Mouse (Mus musculus): ENCODE results near the gene Drap1. TPM values are rescaled to one million over a fixed set of nuclear protein-coding genes. Genes with fewer than 3 reads are reported as not detected.

Gene Drap1
- polyA plus RNA-seq, 1 experiment from 2014 or later = 71.5 TPM

- no peak for ATAC-seq
- Histone ChIP-seq H3K4me2 (ENCODE audit: low read depth, low read length) (no peak overlapping the region), H3K27ac (ENCODE audit: low read depth) (no peak overlapping the region), H3K4me1 (ENCODE audit: insufficient read depth) (peaks cover 9% of the 10 kb centered on the region), H3K4me3 (ENCODE audit: low read depth, low read length) (no peak overlapping the region), H3K9me3 (ENCODE audit: low read length) (no peaks in the 10 kb centered on the region), H3K36me3 (replicated peaks; ENCODE audit: insufficient read depth, low read length) (peaks cover 37% of the 10 kb centered on the region), H3K9ac (replicated peaks) (no peak overlapping the region), H3K27me3 (ENCODE audit: insufficient read depth, low read length) (no peaks in the 10 kb centered on the region)
- DNase-seq = no peak
- TF ChIP-seq EP300 (IDR thresholded peaks at IDR 0.05; ENCODE audit: low read depth) = no peak
- 83% methylated on average over 8 of the region's 8 CpGs for WGBS (ENCODE audit: insufficient replicate concordance)
These were observed 40.3 kb upstream of the Drap1 start for GRCm38 (mm10) chr19:5465037-5465436.

DNA sequence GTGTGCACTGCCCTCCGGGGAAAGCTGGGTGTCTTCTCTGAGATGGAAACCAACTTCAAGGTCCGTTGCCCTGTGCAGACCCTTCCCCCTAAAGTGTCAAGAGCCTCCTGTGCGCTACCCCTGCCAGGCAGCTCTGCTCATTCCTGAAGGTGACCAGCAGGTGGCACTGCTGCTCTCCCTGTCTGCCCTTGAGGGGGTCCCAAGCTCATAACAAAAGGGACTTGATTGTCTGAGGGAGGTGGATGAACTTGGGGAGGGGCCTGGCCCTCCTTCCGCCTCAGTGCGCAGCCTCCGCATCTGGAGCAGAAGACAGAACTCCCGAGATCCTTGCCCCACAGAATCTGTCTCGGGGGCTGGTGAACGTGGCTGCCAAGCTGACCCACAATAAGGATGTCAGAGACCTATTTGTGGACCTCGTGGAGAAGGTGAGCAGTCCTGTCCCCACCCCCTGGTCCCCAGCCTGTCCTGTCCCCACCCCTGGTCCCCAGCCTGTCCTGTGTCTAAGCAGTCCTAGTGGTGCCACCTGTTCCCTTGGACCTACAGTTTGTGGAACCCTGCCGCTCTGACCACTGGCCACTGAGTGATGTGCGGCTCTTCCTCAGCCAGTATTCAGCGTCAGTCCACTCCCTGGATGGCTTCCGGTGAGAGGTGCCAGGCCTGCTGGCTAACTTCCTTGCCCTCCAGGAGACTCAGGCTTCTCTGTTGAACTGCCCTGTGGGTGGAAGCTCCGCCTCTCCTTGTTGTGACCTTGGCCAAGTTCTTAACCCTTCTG, 39.2 kb upstream of the Drap1 start:
- ATAC-seq (no peak), DNase-seq (peak; percentile 59)
- Histone ChIP-seq H3K9ac (replicated peaks) (no peak overlapping the region), H3K27ac (ENCODE audit: low read depth) (no peak overlapping the region), H3K36me3 (replicated peaks; ENCODE audit: insufficient read depth, low read length) (peaks cover 37% of the 10 kb centered on the region), H3K9me3 (ENCODE audit: low read length) (no peaks in the 10 kb centered on the region), H3K4me3 (ENCODE audit: low read depth, low read length) (no peak overlapping the region), H3K4me1 (ENCODE audit: insufficient read depth) (peaks cover 12% of the 10 kb centered on the region), H3K27me3 (ENCODE audit: insufficient read depth, low read length) (no peaks in the 10 kb centered on the region), H3K4me2 (ENCODE audit: low read depth, low read length) (no peak overlapping the region)
- WGBS (ENCODE audit: insufficient replicate concordance) = 69% methylated on average over 15 of the region's 15 CpGs
- peak; percentile 87 for TF ChIP-seq CTCF (IDR thresholded peaks at IDR 0.05; ENCODE audit: low read depth)
- TF ChIP-seq EP300 (IDR thresholded peaks at IDR 0.05; ENCODE audit: low read depth) = no peak

DNA sequence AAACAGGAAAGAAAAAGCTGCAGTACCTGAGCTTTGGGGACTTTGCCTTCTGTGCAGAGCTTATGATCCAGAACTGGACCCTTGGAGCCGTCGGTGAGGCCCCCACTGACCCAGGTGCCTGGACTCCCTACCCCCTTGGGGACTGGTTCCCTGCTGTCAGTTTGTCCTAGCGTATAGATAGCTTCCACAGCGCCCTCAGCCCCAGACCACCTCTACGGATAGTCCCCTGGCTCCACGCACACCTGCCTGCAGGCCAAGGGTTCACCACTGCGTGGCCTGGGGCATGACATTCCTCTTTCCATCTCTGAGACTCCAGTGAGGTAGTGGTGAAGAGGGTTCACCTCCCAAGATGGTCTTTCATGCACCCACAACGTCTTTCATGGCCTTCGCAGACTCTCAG, 38.4 kb upstream of the Drap1 start:
- no peak overlapping the region for H3K4me2 ChIP-seq (ENCODE audit: low read depth, low read length)
- WGBS (ENCODE audit: insufficient replicate concordance) = 87% methylated on average over 9 of the region's 9 CpGs
- no peak for TF ChIP-seq EP300 (IDR thresholded peaks at IDR 0.05; ENCODE audit: low read depth)
- TF ChIP-seq CTCF (IDR thresholded peaks at IDR 0.05; ENCODE audit: low read depth) = no peak
- no peak for ATAC-seq
- 0 out of 2 replicates have a peak, but pooled peaks cover 4% of the 10 kb centered on the region for H3K27me3 ChIP-seq (ENCODE audit: insufficient read depth, low read length)
- H3K9ac ChIP-seq (replicated peaks) = no peak overlapping the region
- no peak for DNase-seq
- H3K27ac ChIP-seq (ENCODE audit: low read depth) = no peak overlapping the region
- peaks cover 13% of the 10 kb centered on the region for H3K4me1 ChIP-seq (ENCODE audit: insufficient read depth)
- no peak overlapping the region for H3K4me3 ChIP-seq (ENCODE audit: low read depth, low read length)
- H3K36me3 ChIP-seq (replicated peaks; ENCODE audit: insufficient read depth, low read length) = peaks cover 37% of the 10 kb centered on the region
- no peaks in the 10 kb centered on the region for H3K9me3 ChIP-seq (ENCODE audit: low read length)

GRCm38 (mm10) chr19:5461411-5461810, 36.6 kb upstream of the Drap1 start:
- no peak for ATAC-seq
- H3K27ac ChIP-seq (ENCODE audit: low read depth) = no peak overlapping the region
- peak overlapping the region; percentile 84 for H3K9ac ChIP-seq (replicated peaks)
- no peak for DNase-seq
- H3K36me3 ChIP-seq (replicated peaks; ENCODE audit: insufficient read depth, low read length) = peaks cover 36% of the 10 kb centered on the region
- peak overlapping the region; percentile 96 for H3K4me2 ChIP-seq (ENCODE audit: low read depth, low read length)
- H3K4me1 ChIP-seq (ENCODE audit: insufficient read depth) = peaks cover 29% of the 10 kb centered on the region
- H3K4me3 ChIP-seq (ENCODE audit: low read depth, low read length) = 0 out of 2 replicates have a peak overlapping the region, but pooled peaks have one; percentile 84
- WGBS (ENCODE audit: insufficient replicate concordance) = 86% methylated on average over 6 of the region's 6 CpGs
- TF ChIP-seq CTCF (IDR thresholded peaks at IDR 0.05; ENCODE audit: low read depth) (no peak), EP300 (IDR thresholded peaks at IDR 0.05; ENCODE audit: low read depth) (no peak)
- 0 out of 2 replicates have a peak, but pooled peaks cover 4% of the 10 kb centered on the region for H3K27me3 ChIP-seq (ENCODE audit: insufficient read depth, low read length)
- H3K9me3 ChIP-seq (ENCODE audit: low read length) = no peaks in the 10 kb centered on the region

DNA sequence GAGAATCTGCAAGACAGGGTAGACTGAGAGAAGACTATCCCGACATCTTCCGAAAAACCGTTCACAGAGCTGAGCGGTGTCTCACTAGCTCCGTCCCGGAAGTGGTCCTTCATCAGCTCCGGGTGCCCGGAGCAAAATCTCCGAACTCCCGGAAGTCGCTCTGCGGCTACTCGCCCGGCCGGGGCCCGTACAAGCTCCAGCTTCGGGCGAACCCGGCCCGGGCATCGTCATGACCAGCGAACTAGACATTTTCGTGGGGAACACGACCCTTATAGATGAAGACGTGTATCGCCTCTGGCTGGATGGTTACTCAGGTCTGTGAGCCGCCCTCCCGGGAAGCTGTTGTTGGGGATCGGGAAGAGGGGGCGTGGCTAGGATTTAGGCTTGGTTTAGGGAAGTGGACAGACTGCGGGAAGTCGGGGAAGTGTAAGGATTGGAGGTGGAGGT, 35.7 kb upstream of the Drap1 start, which contains the start of gene Fibp:
Fibp (plus strand) TSS at position 151 of the 447 bp plus-strand sequence.
- ATAC-seq (peak; percentile 82), DNase-seq (peak; percentile 92)
- Histone ChIP-seq H3K9me3 (ENCODE audit: low read length) (no peaks in the 10 kb centered on the region), H3K27me3 (ENCODE audit: insufficient read depth, low read length) (0 out of 2 replicates have a peak, but pooled peaks cover 8% of the 10 kb centered on the region), H3K9ac (replicated peaks) (peak within 1 kb of the TSS; percentile 84), H3K4me2 (ENCODE audit: low read depth, low read length) (peak within 1 kb of the TSS; percentile 96), H3K4me1 (ENCODE audit: insufficient read depth) (peaks cover 34% of the 10 kb centered on the region), H3K36me3 (replicated peaks; ENCODE audit: insufficient read depth, low read length) (peaks cover 28% of the 10 kb centered on the region), H3K4me3 (ENCODE audit: low read depth, low read length) (peak within 1 kb of the TSS; percentile 84), H3K27ac (ENCODE audit: low read depth) (peak within 1 kb of the TSS; percentile 67)
- TF ChIP-seq EP300 (IDR thresholded peaks at IDR 0.05; ENCODE audit: low read depth) = no peak
- WGBS (ENCODE audit: insufficient replicate concordance) = under 1% methylated on average over 32 of the region's 32 CpGs

DNA sequence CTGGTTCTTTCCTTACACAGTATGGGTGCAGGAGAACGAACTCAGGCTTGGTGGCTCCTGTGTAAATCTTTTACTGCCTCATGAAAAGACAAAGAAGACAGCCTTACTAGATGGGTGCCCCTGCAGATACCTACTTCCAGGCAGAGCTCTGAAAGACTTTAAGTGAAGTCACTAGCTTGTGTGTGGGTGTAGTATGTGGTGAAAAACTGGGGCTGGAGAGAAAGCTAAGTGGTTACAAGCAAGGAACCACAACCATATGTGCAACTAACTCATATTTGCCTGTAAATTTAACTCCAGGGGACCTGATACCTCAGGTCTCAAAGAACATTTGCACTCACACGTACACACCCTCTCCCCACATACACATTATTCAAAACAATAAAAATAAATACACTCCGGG, 35.1 kb upstream of the Drap1 start:
- H3K4me3 ChIP-seq (ENCODE audit: low read depth, low read length) = peak overlapping the region; percentile 84
- no peak for ATAC-seq
- peaks cover 23% of the 10 kb centered on the region for H3K36me3 ChIP-seq (replicated peaks; ENCODE audit: insufficient read depth, low read length)
- H3K4me2 ChIP-seq (ENCODE audit: low read depth, low read length) = peak overlapping the region; percentile 96
- WGBS (ENCODE audit: insufficient replicate concordance) = 29% methylated on average over 3 of the region's 3 CpGs
- TF ChIP-seq CTCF (IDR thresholded peaks at IDR 0.05; ENCODE audit: low read depth) (no peak), EP300 (IDR thresholded peaks at IDR 0.05; ENCODE audit: low read depth) (no peak)
- H3K4me1 ChIP-seq (ENCODE audit: insufficient read depth) = peaks cover 34% of the 10 kb centered on the region
- H3K9ac ChIP-seq (replicated peaks) = peak overlapping the region; percentile 84
- no peaks in the 10 kb centered on the region for H3K9me3 ChIP-seq (ENCODE audit: low read length)
- 0 out of 2 replicates have a peak, but pooled peaks cover 8% of the 10 kb centered on the region for H3K27me3 ChIP-seq (ENCODE audit: insufficient read depth, low read length)
- no peak for DNase-seq
- no peak overlapping the region for H3K27ac ChIP-seq (ENCODE audit: low read depth)
